Mouse (Mus musculus) hindbrain, embryonic 11.5 days (tissue): Measurements from ENCODE around the gene Cherp. TPM values are rescaled to one million over a fixed set of nuclear protein-coding genes. Genes with fewer than 3 reads are reported as not detected.
A peak's percentile ranks its signal among the peaks of the same experiment; 100 is the strongest.

Source experiments
- ATAC-seq: fragments of 200-750 bp; cut with Nextera tagmentation; 2 replicates; pipeline ENCODE4 v1.8.0; 2017; ENCODE audit warnings: mild to moderate bottlenecking, moderate TSS enrichment, moderate library complexity; ENCODE audit not compliant: low FRiP score
- DNase-seq: peaks from one replicate; pipeline ENCODE4 v3.0.0-alpha.2; 2015; ENCODE audit warnings: low spot score
- H3K27ac ChIP-seq: fragments of 300-500 bp; sonication (generic); 2 replicates; pipeline ENCODE4 v1.5.1; 2014; ENCODE audit warnings: mild to moderate bottlenecking, low read depth, low read length
- H3K27me3 ChIP-seq: fragments of 300-500 bp; sonication (generic); 2 replicates; pipeline ENCODE4 v1.6.1; 2014; ENCODE audit warnings: mild to moderate bottlenecking, low read length, moderate library complexity, mixed read lengths; ENCODE audit not compliant: control insufficient read depth, insufficient read depth
- H3K36me3 ChIP-seq: fragments of 300-500 bp; sonication (generic); 2 replicates; pipeline ENCODE4 v1.6.1; 2014; ENCODE audit warnings: mild to moderate bottlenecking, low read length, moderate library complexity, mixed read lengths; ENCODE audit not compliant: control insufficient read depth, insufficient read depth
- H3K4me1 ChIP-seq: fragments of 300-500 bp; sonication (generic); replicated peaks from 2 replicates; pipeline ENCODE4 v1.6.1; 2014; ENCODE audit warnings: low read length, mixed read lengths; ENCODE audit not compliant: control insufficient read depth, insufficient read depth
- H3K4me2 ChIP-seq: fragments of 300-500 bp; sonication (generic); replicated peaks from 2 replicates; pipeline ENCODE4 v1.6.1; 2014; ENCODE audit warnings: mild to moderate bottlenecking, low read depth, low read length
- H3K4me3 ChIP-seq: fragments of 300-500 bp; sonication (generic); 2 replicates; pipeline ENCODE4 v1.5.1; 2014; ENCODE audit warnings: low read depth, low read length
- H3K9ac ChIP-seq: fragments of 300-500 bp; sonication (generic); 2 replicates; pipeline ENCODE4 v1.6.1; 2014; ENCODE audit warnings: low read depth, low read length
- H3K9me3 ChIP-seq: fragments of 300-500 bp; sonication (generic); 2 replicates; pipeline ENCODE4 v1.6.1; 2016; ENCODE audit warnings: low read length; ENCODE audit not compliant: control insufficient read depth
- WGBS: fragments of 180-500 bp; shearing (Covaris S2); extraction: QIAGEN DNeasy Blood & Tissue Kit; methylation state at CpG from one replicate; pipeline ENCODE4 v1.1.7; 2014; 5-methylcytosine and 5-hydroxymethylcytosine counted together
- polyA plus RNA-seq: library from polyadenylated mRNA; unstranded; fragments of >200 nt; fragmentation: Nextera tagmentation; extraction: Ambion mirVana; gene quantifications from 2 replicates; pipeline ENCODE4 v1.2.1, GENCODE M21; 2014

Gene Cherp
- 49.8 and 53.0 TPM in 2 replicates for polyA plus RNA-seq

DNA sequence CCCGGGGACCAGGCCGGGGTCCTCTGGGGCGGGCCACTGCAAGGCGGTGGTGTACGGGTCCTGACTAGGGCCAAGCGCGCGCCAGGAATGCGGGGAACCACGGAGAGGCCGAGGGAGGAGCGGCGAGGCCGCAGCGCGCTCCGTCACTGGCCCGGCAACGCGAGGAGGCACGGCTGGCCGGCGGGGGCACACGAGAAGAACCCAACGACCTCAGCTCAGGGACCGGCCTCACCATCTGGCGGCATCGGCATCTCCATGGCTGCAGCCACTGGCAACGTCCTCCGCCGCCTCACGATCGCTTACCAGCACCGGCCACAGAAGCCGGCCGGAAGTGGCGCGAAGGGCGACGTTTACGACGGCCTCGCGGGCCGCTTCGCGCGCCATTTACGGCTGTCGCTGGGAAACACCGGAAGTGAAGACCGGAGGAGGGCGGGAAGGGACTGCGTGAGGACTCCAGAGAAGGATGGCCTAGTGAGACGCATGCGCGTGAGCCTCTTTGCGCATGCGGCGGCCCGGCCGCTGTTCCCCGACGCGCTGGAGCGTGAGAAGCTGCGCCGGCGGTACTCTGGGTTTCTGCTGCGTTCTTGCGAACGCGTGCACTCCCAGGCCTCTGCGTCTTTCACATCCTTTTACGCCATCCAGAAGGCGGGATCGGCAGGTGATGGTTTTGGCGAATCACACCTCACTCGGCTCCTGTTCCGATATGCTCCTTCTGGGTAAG, at the start of gene Cherp:
Gene Cherp, minus strand, starts transcription at position 401 of the 721 bp plus-strand sequence.
- peak within 1 kb of the TSS; percentile 73 for H3K4me3 ChIP-seq
- H3K27me3 ChIP-seq: no peaks in the 10 kb centered on the region
- H3K9me3 ChIP-seq: no peaks in the 10 kb centered on the region
- under 1% methylated on average over 80 of the region's 80 CpGs for WGBS
- peaks cover 10% of the 10 kb centered on the region; the same call in 1 of the 2 replicates for H3K36me3 ChIP-seq
- 0 out of 2 replicates have a peak, but pooled peaks cover 2% of the 10 kb centered on the region for H3K4me1 ChIP-seq
- H3K9ac ChIP-seq: peak within 1 kb of the TSS; percentile 72
- peak within 1 kb of the TSS; percentile 87 for H3K4me2 ChIP-seq
- ATAC-seq: peak; percentile 96
- peak within 1 kb of the TSS; percentile 81 for H3K27ac ChIP-seq
- peak; percentile 98 for DNase-seq

DNA sequence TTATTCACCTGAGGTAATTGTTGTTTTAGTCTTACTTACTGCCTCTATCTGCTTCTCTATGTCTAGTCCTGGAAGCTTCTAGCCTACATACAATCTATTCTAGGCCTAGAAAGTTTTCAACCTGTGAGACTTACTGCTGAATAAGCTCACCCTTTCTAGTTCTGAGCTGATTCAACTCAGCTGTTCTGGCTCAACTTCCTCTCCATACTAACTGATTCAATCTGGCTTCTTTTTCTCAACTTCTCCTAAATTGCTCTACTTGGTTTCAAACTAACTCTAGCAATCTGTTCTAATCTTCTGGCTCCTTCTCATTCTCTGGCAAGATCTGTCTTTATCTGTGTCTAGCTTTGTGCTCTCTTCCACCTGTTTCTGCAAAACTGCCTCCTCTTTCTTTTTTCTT, 46.9 kb upstream of the Cherp start:
- Histone ChIP-seq H3K4me1 (no peaks in the 10 kb centered on the region), H3K9me3 (no peaks in the 10 kb centered on the region), H3K36me3 (no peaks in the 10 kb centered on the region), H3K4me3 (no peak overlapping the region), H3K9ac (no peak overlapping the region), H3K4me2 (no peak overlapping the region), H3K27ac (no peak overlapping the region), H3K27me3 (no peaks in the 10 kb centered on the region)
- ATAC-seq (no peak), DNase-seq (no peak)

GRCm38 (mm10) chr8:72517421-72517988, 42.5 kb upstream of the Cherp start:
- Histone ChIP-seq H3K4me3 (no peak overlapping the region), H3K4me2 (no peak overlapping the region), H3K9ac (no peak overlapping the region), H3K27ac (no peak overlapping the region), H3K9me3 (no peaks in the 10 kb centered on the region), H3K27me3 (no peaks in the 10 kb centered on the region), H3K36me3 (no peaks in the 10 kb centered on the region), H3K4me1 (no peaks in the 10 kb centered on the region)
- ATAC-seq (no peak), DNase-seq (no peak)
- 83% methylated on average over 7 of the region's 7 CpGs for WGBS

DNA sequence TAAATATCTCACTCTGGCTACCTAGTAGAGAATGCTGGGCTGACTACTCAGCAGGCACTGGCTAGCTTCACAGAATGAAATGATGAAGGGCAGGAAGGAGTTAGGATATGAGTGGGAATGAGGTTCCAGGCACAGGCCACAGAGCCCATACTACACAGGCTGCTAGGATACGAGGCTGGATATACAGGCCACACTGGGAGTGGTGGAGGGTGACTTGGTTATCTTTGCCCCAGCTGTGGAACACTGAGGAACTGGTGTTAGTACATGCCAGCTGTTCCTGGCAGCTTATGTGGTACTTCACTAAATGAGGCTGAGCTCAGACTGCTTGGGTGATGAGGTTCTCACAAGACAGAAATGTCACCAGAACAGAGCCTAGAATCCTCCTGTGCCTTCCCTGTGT, 38.1 kb upstream of the Cherp start:
- H3K9ac ChIP-seq: no peak overlapping the region
- H3K9me3 ChIP-seq: no peaks in the 10 kb centered on the region
- H3K4me2 ChIP-seq: no peak overlapping the region
- WGBS: 90% methylated on average over 1 of the region's 1 CpGs
- DNase-seq: no peak
- no peaks in the 10 kb centered on the region for H3K27me3 ChIP-seq
- no peak overlapping the region for H3K4me3 ChIP-seq
- H3K27ac ChIP-seq: no peak overlapping the region
- no peak for ATAC-seq
- H3K36me3 ChIP-seq: no peaks in the 10 kb centered on the region
- H3K4me1 ChIP-seq: no peaks in the 10 kb centered on the region

DNA sequence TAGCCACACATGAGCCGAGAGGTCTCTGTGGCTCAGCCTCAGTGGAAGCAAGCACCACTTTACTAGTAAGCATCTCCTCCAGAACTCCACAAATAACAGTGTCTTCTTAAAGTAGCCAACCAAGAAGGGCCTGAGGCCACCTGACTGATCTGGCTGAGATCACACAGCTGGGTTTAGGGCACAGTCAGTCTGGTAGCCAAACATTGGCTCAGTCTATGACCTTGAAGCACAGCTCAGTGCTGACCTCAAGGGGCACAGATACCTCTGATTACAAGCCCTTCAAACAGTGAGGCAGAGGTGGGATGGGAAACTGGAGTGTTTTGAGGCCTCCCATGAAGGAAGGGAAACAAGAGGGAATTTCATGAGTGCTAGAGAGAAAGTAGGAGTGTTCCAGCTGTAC, 37.6 kb upstream of the Cherp start:
- WGBS: 91% methylated on average over 1 of the region's 1 CpGs
- no peaks in the 10 kb centered on the region for H3K9me3 ChIP-seq
- H3K4me2 ChIP-seq: no peak overlapping the region
- no peak overlapping the region for H3K9ac ChIP-seq
- H3K4me1 ChIP-seq: no peaks in the 10 kb centered on the region
- H3K27me3 ChIP-seq: no peaks in the 10 kb centered on the region
- ATAC-seq (no peak), DNase-seq (no peak)
- no peaks in the 10 kb centered on the region for H3K36me3 ChIP-seq
- H3K27ac ChIP-seq: no peak overlapping the region
- H3K4me3 ChIP-seq: no peak overlapping the region

DNA sequence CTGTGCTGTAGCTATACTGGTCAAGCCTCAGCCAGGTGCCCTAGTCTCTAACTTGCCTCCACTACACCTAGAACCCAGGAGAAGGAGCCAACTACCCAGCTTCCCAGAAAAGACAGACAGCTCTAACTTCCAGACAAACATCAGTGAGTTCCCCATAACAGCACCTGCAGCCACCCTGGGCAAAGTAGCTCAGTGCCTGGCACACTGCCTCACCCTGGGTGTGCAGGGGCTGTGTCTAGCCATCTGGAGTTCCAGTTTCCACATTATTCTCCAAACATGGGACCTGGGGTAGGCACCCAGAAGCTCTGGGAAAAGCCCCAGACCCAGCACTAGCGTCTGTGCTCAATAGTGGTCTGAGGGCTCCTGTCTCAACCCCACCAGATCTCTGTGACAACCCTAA, 32.5 kb upstream of the Cherp start:
- no peaks in the 10 kb centered on the region for H3K4me1 ChIP-seq
- no peaks in the 10 kb centered on the region for H3K36me3 ChIP-seq
- H3K9me3 ChIP-seq: no peaks in the 10 kb centered on the region
- WGBS: 75% methylated on average over 1 of the region's 1 CpGs
- DNase-seq: no peak
- no peak overlapping the region for H3K4me3 ChIP-seq
- ATAC-seq: no peak
- H3K27me3 ChIP-seq: no peaks in the 10 kb centered on the region
- no peak overlapping the region for H3K9ac ChIP-seq
- no peak overlapping the region for H3K4me2 ChIP-seq
- no peak overlapping the region for H3K27ac ChIP-seq

GRCm38 (mm10) chr8:72504637-72505314, 29.8 kb upstream of the Cherp start:
- Histone ChIP-seq H3K4me1 (no peaks in the 10 kb centered on the region), H3K4me2 (no peak overlapping the region), H3K4me3 (no peak overlapping the region), H3K27me3 (no peaks in the 10 kb centered on the region), H3K36me3 (no peaks in the 10 kb centered on the region), H3K9ac (no peak overlapping the region), H3K9me3 (no peaks in the 10 kb centered on the region), H3K27ac (no peak overlapping the region)
- ATAC-seq: no peak
- DNase-seq: no peak

DNA sequence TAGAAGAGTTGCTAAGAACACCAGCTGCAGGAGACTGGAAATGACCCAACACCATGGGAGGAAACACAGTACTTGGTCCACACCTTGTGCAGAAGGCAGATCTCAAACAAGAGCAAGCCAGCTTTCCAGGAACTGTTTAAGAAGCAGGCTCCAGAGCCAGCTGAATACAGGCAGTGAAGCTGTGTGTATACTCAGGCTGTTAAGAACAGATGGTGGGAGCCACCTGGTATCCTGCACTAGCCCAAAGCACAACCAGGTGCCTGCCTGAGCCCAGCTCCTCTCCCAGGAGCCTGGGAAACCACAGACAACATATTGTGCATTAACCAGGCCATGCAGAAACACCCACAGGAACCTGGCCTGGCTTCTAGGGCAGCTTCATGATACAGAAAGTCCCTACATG, 29.1 kb upstream of the Cherp start:
- DNase-seq: no peak
- H3K4me1 ChIP-seq: no peaks in the 10 kb centered on the region
- no peak overlapping the region for H3K4me3 ChIP-seq
- no peaks in the 10 kb centered on the region for H3K27me3 ChIP-seq
- H3K4me2 ChIP-seq: no peak overlapping the region
- H3K9me3 ChIP-seq: no peaks in the 10 kb centered on the region
- H3K36me3 ChIP-seq: no peaks in the 10 kb centered on the region
- no peak overlapping the region for H3K27ac ChIP-seq
- ATAC-seq: no peak
- no peak overlapping the region for H3K9ac ChIP-seq

DNA sequence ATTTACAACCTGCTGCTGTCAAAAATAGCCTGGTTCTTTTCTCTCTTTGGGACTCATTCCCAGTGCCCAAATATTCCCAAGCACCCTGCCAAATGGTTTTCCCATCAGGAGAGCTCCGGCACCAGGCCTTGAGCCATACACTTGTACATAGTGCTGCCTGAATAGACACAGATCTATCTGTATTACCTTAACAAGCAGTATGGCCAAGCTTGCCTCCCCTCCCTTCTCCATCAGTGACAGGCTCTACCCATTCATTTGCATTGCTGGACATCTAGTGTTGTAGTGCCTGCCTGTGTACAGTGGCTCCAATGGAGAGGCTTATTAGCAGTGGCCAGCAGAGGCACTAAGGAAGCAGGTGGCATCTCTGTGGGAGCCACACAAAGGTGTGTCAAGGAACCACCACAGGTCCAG, 25.5 kb upstream of the Cherp start:
- Histone ChIP-seq H3K36me3 (no peaks in the 10 kb centered on the region), H3K4me3 (no peak overlapping the region), H3K9me3 (no peaks in the 10 kb centered on the region), H3K27ac (no peak overlapping the region), H3K9ac (no peak overlapping the region), H3K27me3 (no peaks in the 10 kb centered on the region), H3K4me2 (no peak overlapping the region), H3K4me1 (no peaks in the 10 kb centered on the region)
- DNase-seq: no peak
- 93% methylated on average over 1 of the region's 1 CpGs for WGBS
- no peak for ATAC-seq
